Mouse (Mus musculus) c-Kit-positive CD71-positive TER-119-positive erythroid progenitor cells, embryonic 14.5 days (primary cell): Measurements from ENCODE around the gene Htt.
A peak's percentile ranks its signal among the peaks of the same experiment; 100 is the strongest.
"Not testable (repeated sequence)": the region's sequence is repeated elsewhere in the genome, so short reads cannot be mapped to it uniquely, and the experiment has no call there.

Source experiments
- DNase-seq: peaks from one replicate; pipeline ENCODE4 v3.0.0-alpha.2; 2013; ENCODE audit warnings: low spot score

Htt gene

GRCm38 (mm10) chr5:34761509-34761908, at the start of gene Htt:
Htt (plus strand) TSS chr5:34761740.
- DNase-seq = peak; percentile 88

- DNase-seq = not testable (repeated sequence)
Measured at GRCm38 (mm10) chr5:34714371-34714770, 47.2 kb upstream of the Htt start.

GRCm38 (mm10) chr5:34714816-34715215, 46.7 kb upstream of the Htt start:
- no peak for DNase-seq

- DNase-seq = no peak
Measured at GRCm38 (mm10) chr5:34729141-34729540, 32.4 kb upstream of the Htt start.

- peak; percentile 31 for DNase-seq
Measured at GRCm38 (mm10) chr5:34730255-34730654, 31.3 kb upstream of the Htt start.

- no peak for DNase-seq
Measured at GRCm38 (mm10) chr5:34751477-34751876, 10.1 kb upstream of the Htt start.

GRCm38 (mm10) chr5:34758762-34759161, 2.8 kb upstream of the Htt start:
- no peak for DNase-seq

GRCm38 (mm10) chr5:34760850-34761508, 561 bp upstream of the Htt start:
- DNase-seq = no peak

GRCm38 (mm10) chr5:34761934-34762611, 533 bp downstream of the Htt start:
- DNase-seq = peak; percentile 53

GRCm38 (mm10) chr5:34771818-34772217, 10.3 kb downstream of the Htt start:
- no peak for DNase-seq

- DNase-seq = no peak
Measured at GRCm38 (mm10) chr5:34772696-34773245, 11.2 kb downstream of the Htt start.

GRCm38 (mm10) chr5:34773392-34773791, 11.9 kb downstream of the Htt start:
- DNase-seq = no peak

GRCm38 (mm10) chr5:34785027-34785426, 23.5 kb downstream of the Htt start:
- no peak for DNase-seq

- DNase-seq = no peak
Measured at GRCm38 (mm10) chr5:34791141-34791540, 29.6 kb downstream of the Htt start.

GRCm38 (mm10) chr5:34800292-34800953, 38.9 kb downstream of the Htt start:
- DNase-seq = peak; percentile 17

- DNase-seq = no peak
Measured at GRCm38 (mm10) chr5:34806038-34806437, 44.5 kb downstream of the Htt start.

- no peak for DNase-seq
Measured at GRCm38 (mm10) chr5:34822431-34823149, 61.0 kb downstream of the Htt start.

- no peak for DNase-seq
Measured at GRCm38 (mm10) chr5:34854079-34854478, 92.5 kb downstream of the Htt start.

GRCm38 (mm10) chr5:34865367-34865766, 103.8 kb downstream of the Htt start:
- DNase-seq = peak; percentile 32

GRCm38 (mm10) chr5:34880307-34880706, 118.8 kb downstream of the Htt start:
- peak; percentile 53 for DNase-seq

GRCm38 (mm10) chr5:34881023-34881422, 119.5 kb downstream of the Htt start:
- DNase-seq = peak; percentile 76

- DNase-seq = peak; percentile 26
Measured at GRCm38 (mm10) chr5:34885250-34885649, 123.7 kb downstream of the Htt start.
